Mouse (Mus musculus): ENCODE data around the gene Ube2o.

The Ube2o gene

DNA sequence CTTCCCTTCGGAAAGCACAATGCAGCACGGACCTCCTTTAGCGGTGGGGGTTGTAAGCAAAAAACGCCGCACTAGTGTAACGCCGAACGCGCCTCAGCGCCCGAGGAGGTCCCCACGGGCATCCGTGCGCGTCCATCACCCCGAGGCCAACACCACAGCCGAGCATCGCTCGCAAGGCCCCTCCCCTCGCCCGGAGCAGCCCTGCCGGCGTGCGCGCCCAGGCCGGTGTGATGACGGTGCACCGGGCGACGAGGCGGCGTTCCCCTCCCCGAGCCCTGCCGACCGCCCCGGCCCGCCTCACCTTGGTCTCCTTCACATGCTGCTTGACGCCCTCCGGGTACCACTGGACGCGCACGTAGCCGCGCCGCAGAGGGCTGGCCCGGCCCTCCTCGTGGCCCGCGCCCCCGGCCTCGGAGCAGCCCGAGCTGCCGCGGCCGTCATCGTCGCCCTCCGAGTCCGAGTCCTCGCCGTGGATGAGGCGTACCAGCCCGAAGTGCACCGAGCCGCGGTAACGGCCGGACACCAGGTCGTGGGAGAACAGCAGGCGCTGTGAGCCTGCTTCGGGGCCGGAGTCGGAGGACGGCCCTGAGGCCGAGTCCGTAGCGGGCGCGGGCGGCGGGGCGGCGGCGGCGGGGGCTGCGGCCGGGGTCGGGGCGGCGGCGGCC, 404 bp downstream of the Ube2o start:
- peak; percentile 72 for DNase-seq (ENCODE audit: low read depth)

DNA sequence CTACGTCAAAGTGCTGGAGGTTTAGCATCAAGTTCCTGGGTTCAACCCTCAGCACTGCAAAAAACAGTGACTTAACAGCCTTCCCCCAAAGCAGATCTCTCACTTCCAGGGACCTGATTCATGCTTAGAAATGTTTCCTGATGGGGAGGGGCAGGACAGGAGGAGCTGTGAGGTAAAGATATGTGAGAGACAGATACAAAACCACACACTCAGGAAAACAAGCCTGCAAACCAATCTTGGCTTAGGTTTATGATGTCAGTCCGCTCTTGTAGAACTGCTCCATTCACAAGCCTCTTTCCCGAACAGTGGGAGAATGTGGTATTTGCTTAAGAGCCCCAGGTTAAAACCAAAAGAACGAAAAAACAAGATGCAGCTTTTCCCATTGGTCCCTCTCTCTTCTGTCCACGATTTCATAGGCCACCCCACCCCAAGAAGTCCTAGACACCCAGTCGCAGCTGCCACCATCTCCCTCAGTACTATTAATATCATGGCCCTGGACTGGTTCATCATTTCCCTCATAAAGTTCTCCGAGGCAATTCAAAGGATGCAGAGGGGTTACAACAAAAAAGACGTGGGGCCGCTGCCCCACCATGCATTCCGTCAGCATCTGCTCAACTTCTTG, 1.1 kb downstream of the Ube2o start:
- peak; percentile 26 for DNase-seq (ENCODE audit: low read depth)

DNA sequence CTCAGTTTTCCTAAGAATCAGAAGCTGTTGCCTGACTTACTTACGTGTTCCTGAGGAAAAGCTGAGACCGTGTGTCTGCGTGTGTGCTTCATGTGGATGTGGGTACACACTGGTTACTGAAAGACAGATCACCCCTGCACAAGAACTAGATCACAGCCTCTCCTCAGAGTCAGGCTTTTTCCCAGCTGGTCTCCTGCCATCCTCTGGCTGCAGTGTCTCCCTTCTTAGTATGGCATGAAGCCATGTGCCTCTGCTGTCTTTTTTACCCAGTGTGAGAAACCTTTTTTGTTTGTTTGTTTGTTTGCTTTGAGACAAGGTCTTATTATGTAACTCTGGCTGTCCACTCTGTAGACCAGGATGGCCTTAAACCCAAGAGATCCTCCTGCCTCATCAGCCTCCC, 2.0 kb downstream of the Ube2o start:
- no peak for DNase-seq (ENCODE audit: low read depth)

DNA sequence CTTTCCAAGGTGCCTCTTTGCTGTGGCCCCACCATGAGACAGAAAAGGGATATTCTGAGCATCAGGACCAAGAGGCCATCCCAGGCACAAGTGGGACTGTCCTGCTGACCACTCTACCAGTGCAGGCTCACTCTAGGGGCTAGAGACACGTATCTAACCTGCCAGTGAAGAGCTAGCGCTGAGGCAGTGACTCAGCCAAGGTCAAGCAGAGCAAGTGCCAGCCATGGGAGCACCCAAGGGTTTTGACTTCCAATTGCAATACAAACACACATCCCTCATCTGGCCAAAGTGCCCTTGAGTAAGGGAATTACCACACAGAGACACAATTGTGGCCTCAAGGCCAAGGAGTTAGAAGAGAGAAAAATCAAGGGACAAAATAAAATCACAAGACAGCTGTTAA, 5.9 kb downstream of the Ube2o start:
- DNase-seq (ENCODE audit: low read depth) = no peak

DNA sequence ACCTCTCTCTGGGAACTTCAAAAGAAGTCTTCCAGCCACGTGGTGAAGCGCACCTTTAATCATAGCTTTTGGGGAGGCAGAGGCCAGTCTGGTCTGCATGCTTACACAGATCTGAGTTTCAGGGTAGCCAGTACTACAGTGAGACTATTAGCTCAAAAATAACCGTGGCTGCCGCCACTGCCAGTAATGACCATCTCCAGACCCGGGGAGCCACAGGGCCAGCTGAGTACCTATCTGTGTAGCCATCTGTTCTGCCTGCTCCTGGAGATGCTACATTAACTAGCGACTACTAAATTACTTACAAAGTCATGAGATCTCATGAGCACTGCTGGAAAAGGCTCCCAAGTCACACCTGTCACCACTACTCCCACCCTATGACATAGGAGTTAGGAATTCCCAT, 6.3 kb downstream of the Ube2o start:
- DNase-seq (ENCODE audit: low read depth) = no peak

DNA sequence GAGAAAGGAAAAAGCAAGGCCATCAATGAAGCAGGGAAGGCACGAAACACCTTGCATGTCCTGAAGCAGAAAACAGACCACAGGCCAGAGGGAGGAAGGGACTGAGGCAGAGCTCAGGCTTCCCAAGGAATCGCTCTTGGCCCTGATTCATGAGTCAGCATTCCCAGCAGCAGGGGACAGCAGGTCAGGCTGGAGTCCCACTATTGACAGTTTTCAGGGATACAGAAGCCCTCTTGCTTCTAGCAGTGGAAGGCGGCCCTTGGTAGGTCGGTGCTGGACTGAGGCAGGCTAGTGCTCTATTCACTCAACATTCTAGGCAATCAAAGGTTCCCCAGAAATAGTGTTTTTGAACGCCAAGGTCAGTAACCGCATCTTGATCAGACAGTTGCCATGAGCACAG, 6.8 kb downstream of the Ube2o start:
- DNase-seq (ENCODE audit: low read depth) = no peak

DNA sequence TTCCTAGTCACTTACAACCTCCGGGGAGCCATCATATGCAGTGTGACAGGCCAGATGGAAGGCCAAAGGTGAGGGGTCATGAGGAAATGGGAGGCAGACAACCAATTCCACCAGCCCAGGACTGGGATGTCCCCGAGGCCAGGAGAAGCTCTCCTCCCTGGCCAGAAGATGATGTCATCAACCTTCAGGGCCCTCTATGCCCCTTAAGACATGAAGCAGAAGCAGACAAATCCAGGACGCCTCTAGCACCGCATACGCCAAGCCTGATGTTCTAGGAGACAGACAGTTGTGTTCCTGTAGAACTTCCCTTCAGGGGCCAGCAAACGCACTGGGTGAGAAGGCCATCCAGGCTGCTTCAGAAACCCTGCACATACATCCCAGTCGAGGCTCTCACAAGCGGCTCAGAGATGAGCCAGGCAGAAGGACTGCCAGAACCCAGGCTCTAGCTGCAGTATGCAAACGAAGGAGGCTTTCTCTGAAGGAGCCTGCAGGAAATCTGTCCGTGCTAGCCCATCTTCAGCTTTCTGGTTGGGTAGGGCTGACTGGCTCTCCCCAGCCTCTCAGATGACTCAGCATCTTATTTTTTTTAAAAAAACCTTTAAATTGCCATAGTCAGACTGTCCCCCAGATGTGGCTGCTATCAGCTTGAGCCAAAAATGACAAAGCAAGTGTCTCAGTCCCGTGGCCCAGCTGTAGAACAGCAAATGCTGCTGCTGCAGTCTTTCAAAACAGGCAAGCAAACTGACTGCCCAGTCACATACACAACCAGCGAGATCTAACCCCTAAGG, 8.3 kb downstream of the Ube2o start:
- no peak for DNase-seq (ENCODE audit: low read depth)

DNA sequence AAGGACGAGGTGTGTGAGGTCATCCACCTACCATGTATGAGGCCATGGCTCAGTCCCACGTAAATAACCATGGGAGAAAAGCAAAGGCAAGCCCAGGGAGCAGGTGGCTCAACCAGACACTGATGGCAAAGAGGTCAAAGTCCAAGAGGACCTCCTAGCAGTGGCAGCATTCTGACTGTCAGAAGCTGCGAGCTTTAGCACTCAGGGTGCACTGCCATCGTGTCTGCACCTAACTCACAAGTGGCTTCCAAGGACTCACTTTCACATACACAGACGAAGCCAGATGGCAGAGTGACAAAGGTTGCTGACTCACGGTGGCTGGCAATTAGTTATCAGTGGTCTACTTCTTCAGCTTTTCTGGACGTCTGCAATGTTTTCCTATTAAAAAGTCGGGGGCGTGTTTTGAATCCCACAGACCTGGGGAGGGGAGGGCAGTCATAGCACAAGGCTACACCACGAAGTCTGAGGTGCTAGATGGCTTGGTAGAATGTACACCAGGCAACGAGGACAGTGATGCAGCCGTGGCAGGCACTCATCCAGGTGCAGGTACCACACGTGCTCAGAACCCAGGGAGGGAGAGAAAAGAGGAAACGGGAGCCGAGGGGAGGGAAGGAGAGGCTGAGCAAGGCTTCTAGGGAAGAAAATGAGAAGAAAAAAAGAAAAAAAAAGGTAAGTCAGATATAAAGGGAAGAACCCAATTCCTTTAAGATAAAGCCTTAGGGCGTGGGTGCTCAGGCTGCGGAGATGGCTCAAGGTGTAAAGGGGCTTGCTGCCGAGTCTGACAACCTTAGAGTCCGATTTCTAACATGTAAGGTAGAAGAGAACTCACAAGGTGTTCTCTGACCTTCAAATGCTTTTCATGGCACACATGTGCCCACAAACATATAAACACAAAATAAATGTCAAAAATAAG, 9.2 kb downstream of the Ube2o start:
- DNase-seq (ENCODE audit: low read depth) = no peak

DNA sequence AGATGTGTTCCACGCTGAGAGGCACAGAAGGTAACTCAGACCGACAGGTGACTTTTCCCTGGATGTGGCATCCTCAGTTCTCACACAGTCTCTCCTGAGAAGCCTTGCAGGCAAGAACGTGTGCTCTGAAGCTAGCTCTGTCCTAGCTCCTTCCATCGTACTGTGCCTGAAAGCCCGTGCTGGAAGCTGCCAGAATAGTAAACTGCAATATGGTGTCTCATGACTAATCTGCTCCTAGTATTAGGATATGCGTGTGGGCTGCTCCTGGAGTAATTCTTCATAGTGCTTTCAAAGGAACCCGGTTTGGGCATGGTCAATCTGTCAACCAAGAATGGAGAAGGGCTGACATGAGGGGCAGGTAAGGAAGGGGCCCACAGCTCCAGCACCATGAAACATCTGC, 10.4 kb downstream of the Ube2o start:
- DNase-seq (ENCODE audit: low read depth) = no peak

DNA sequence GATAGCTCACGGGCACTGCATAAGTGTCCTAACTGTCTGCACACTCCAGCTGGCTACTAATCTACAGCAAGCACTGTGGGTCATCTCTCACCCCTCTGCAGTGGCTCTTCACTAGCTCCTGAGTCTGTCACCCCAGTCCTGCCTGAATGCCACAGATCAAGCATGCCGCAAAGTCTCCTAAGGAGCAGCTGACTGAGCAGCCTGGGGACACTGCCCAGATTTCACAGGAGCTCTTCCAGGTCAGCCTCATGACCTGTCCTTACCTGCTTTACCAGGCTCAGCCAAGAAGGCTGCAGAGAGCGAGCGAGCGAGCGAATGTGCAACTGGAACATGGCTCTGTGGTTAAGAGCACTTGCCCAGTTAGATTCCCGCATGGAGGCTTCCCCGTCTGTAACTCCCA, 13.7 kb downstream of the Ube2o start:
- no peak for DNase-seq (ENCODE audit: low read depth)

DNA sequence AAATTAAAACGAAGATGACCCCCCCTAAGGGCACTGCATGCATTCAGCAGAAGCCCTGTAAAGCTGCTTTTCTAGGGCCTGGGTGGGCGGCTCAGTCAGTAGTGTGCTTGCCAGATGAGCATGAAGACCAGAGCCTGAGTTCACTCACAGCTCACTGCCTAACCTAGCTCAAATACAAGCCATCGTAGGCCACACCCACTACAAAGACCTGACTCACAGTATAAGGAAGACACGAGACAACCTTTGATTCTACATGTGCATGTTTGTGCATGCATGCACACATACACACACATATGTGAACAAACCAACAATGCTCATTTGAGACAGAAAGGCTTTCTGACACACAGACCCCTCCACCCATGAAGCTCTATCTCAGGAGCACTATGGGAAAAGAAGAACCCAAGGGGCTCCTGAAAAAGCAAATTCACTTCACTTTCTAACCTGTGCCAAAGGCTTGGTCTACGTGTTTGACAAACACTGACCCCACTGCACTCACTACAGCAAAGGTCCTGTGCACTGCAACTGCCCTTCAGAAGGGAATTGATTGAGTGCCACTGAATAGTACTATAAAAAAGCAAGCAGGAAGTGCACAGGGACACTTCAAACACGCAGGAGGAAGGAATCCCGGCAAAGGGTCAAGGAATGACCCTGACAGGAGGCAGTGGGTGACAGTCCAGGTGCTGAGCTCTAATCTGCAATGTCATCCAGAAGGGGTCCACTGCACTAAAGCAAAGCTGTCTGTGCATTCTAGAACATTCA, 15.8 kb downstream of the Ube2o start:
- DNase-seq (ENCODE audit: low read depth) = no peak

DNA sequence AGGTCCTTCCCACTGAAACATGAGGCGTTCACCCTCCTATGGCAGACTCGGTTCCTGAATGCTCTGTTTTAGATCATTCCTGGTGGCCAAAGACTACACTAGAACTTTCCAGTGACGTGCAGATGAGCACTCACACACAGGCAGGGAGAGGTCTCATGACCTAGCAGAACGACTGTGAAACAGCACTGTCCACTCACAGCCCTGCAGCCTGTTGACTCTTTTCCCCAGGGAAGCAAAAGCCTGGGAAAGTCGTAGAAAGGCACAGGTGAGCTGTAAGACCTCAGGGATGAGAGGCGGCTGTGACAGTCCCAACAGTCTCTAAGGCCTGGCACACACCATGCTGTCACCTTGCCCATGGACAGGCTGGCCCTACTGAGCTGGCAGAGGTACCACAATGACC, 24.9 kb downstream of the Ube2o start:
- DNase-seq (ENCODE audit: low read depth) = no peak

DNA sequence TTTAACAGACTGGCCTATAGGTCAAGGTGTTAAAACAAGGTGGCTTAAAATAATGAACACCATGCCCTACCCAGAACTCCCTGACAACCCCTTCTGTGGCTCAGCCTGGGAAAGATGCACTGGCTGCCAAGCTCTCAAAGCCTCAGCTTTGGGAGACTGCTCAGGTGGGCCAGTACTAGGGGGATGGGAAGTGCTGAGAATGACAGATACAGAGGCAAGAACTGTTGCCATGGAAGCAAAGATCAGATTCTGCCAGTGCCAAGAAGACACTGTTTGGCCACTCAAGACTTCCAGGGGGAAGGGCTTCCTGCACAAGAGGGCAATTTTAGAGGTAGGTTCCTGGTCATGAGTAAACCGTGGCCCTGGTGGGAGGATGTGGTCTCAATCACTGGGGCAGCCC, 25.7 kb downstream of the Ube2o start:
- DNase-seq (ENCODE audit: low read depth) = no peak

DNA sequence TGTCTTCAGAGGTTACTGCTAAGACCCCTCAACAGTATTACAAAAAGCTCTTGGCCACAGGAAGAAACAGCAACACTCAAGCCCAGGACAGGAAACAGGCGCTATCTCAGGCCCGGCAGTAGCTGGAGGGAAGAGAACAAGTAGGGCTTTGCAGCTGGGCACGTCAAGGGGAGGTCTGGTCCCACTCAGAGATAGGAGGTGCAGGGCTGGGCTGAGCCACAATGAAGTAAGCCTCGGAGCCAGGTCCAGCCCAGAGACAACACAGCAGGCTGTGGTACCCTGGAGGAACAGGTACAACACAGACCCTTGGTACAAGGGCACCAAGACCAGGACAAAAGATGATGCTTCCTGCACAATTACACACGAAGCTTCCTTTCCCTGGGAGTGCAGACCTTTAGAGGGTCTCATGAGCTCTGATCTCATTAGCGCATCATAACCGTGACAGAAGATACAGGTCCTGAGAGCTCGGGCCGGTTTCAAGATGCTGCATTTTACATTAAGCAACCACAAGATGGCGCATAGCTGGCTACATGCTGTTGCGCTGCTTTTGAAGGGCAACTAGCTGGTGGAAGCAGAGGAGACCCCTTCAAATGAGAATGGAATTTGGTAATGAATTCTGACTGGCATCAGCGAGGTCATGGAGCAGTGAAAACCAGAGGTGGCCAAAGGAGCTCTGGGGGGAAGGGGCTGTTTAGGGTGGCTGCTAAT, 26.9 kb downstream of the Ube2o start:
- DNase-seq (ENCODE audit: low read depth) = peak; percentile 75

DNA sequence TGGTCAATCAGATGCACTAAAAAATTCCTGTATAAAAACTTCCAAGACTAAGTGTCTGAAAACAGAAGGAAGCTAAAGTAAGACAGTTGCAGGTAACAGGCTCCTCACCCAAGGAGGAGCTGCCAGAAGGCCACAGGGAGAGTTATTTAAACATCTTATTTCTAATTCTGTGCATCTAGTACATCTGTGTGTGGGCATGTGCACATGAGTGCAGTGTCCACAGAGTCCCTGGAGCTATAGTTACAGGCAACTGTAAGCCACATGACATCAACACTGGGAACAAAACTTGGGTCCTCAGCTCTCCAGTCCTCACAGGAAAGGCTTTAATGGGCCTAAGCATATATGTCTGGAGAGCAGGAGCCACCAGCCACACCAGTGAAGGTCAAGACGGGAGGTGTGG, 29.1 kb downstream of the Ube2o start:
- no peak for DNase-seq (ENCODE audit: low read depth)

DNA sequence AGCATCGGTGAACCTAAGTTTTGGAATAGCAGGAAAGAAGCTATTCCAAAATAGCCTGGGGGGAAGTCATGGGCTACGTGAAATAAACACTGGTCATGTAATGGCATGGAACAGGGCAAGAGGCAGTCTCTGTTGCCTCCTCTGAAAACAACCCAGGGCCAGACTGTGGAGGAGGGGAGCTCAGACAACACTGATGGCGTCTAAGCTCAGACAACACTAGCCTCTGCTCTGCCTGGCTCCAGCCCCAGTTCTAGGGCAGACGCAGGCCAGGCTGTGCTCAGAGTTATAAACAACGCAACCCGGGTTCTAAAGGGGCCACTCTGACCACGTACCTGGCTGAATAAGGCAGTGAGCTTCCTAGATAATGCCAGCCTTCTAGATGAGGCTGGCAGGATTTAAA, 30.5 kb downstream of the Ube2o start:
- no peak for DNase-seq (ENCODE audit: low read depth)

DNA sequence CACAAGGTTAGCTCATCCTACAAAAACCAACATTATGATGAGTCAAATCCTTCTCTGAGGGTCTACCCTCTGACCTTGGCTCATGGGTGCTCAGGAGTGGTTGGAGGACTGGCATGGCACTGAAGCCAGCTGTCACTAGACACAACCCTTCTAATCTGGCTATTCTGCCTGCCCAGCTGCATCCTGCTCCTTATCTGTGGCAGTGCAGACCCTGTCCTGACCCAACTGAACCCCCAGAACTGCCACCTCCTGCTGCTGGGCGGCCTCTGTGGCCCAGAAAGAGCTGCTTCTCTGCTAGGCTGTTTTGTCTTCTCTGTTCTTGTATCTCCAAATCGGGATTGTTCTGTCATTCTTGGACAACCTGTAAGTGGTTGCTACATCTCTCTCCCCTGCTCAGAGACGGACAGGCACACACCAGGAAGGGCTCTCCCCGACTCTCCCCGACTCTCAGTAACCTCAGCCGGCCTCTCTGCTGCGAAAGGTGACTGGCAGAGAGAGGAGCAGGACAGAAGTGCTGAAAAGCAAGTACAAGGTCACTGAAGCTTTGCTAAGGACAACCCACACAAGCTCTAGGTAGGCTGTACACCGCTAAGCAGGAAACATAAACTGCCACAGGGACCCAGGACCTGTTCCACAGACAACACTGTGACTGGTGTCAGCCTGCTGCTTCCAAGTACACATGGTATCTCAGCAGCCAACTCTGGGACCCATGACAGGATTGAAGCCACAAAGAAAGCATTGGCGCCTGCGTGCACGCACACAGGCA, 31.8 kb downstream of the Ube2o start:
- no peak for DNase-seq (ENCODE audit: low read depth)

DNA sequence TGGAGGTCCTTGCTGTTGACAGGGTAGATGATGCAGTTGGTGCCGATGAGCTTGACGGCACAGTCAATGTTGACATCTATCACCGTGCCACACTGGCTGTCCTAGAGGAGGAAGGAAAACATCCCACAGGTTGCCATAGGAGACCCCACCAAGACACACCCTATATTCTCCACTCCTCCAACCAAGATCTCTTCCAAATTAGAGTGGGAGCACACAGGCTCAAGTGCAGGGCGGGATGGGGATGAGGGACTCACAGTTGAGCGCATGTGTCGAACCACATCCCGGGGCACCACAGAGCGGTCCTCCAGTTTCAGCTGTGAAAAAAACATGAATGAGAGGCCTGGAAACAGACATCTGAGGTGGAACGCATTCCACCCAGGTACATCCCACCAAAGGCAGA, 32.5 kb downstream of the Ube2o start:
- no peak for DNase-seq (ENCODE audit: low read depth)

DNA sequence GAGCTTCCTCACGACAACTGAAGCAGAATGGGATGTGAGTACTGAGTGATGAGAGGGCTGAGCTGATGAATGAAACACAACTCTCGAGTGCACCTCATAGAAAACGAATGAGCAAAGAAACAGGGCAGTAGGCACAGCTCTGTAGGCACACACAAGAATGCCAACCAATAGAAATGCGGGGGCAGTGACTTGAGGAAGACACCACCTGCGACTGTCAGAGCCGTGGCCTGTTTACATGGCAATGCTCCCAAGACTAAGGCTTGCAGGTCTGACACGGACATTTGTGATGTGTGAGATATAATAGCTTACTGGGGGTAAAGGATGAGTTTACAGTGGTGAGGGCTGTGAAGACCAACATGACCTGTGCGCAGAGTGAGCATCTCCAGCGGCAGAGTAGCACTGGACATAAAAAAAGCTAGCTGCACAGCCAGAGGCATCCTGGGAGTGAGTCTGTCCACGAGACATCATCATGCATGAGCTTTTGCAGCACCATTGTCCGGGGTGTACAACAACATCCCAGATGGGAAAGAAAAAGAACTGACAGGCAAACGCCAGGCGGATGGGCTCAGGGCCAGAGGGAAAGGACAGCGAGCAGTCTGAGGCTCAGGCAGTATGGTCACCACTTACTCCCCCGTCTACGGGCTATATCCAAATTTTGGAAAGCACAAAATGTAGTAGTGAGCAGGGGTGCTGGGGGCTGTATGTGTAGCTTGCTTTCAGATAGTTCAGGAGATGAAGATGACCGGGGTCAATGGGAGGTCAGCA, 33.8 kb downstream of the Ube2o start:
- DNase-seq (ENCODE audit: low read depth) = no peak

Measured in naive thymus-derived CD4-positive, alpha-beta T cell, adult 2 months (primary cell).